Mouse (Mus musculus): ENCODE results near the gene Jsrp1.
"Not testable (repeated sequence)": the region's sequence is repeated elsewhere in the genome, so short reads cannot be mapped to it uniquely, and the experiment has no call there.

DNA sequence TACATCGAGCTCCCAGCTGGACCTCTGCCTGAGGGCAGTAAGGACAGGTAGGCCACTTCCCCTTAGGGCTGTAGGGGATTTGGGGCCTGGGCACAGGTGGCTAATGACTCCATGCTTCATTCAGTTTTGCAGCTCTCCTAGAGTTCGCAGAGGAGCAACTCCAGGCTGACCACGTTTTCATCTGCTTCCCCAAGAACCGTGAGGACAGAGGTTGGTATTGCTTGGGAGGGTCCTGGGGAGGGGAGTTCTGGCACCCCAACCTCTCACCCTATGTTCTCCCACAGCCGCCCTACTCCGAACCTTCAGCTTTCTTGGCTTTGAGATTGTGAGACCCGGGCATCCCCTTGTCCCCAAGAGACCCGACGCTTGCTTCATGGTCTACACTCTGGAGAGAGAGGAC, 15.3 kb upstream of the Jsrp1 start:
- not testable (repeated sequence) for TF ChIP-seq CTCF (IDR thresholded peaks at IDR 0.05; ENCODE audit: insufficient read depth, low read length); POLR2A (IDR thresholded peaks at IDR 0.05; ENCODE audit: borderline replicate concordance, extremely low read depth, low read depth, low read length)

Data from lung, adult 2 months (tissue).